Mouse (Mus musculus): ENCODE data around the gene Dpp6.

DNA sequence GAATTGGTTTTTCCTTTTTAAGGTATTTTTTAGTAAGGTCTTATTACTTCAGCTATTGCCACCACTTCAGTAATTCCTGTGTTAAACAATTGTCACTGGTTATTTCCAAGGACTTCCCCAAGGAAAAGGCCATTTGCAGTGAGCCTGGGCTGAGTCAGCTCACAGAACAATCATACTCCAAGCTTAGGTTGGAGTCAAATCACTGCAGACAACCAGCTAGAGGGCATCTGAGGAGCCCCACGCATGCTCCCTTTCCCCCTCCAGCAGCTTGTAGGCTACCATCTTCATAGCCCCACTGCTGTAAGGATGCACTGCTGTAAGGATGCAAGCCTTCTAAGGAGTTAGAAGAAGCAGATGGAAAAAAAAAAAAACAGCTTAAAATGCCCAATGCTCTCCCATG is 601.9 kb downstream of the Dpp6 start:
- no peak for TF ChIP-seq CTCF (IDR thresholded peaks at IDR 0.05; ENCODE audit: control insufficient read depth, insufficient read depth, low read length)
- no peak for TF ChIP-seq POLR2A (IDR thresholded peaks at IDR 0.05; ENCODE audit: borderline replicate concordance, control insufficient read depth, low read depth, low read length)

All from bone marrow, adult 2 months (tissue).